Mouse (Mus musculus) CH12.LX (cell line): ENCODE data around the gene Fbxl15. TPM values are rescaled to one million over a fixed set of nuclear protein-coding genes. Genes with fewer than 3 reads are reported as not detected.
A peak's percentile ranks its signal among the peaks of the same experiment; 100 is the strongest.

Source experiments
- DNase-seq: peaks from one replicate; pipeline ENCODE4 v3.0.0-alpha.2; 2013; ENCODE audit errors: extremely low read depth
- H3K27ac ChIP-seq: 2 replicates; pipeline ENCODE4 v1.5.1; 2012; ENCODE audit warnings: low read depth, mild to moderate bottlenecking, control low read depth, moderate library complexity; ENCODE audit not compliant: insufficient read depth
- H3K27me3 ChIP-seq: replicated peaks from 2 replicates; pipeline ENCODE3; 2012; ENCODE audit warnings: inconsistent platforms
- H3K36me3 ChIP-seq, 2 experiments: replicated peaks in 1 of 2; 2 replicates each; pipeline versions ENCODE3 to v1.6.1; 2012; ENCODE audit warnings: inconsistent platforms in 1 of 2, low read length in 1 of 2, mild to moderate bottlenecking in 1 of 2, mixed read lengths in 1 of 2, moderate library complexity in 1 of 2; ENCODE audit not compliant: control insufficient read depth in 1 of 2, insufficient read depth in 1 of 2
- H3K4me1 ChIP-seq, 2 experiments: 2 replicates each; pipeline ENCODE4 v1.6.1; 2012; ENCODE audit warnings: inconsistent platforms in 1 of 2, moderate library complexity in 1 of 2; ENCODE audit not compliant: insufficient read depth in 2 of 2, control insufficient read depth in 1 of 2
- H3K4me2 ChIP-seq: 2 replicates; pipeline ENCODE4 v1.6.1; 2012; ENCODE audit warnings: low read depth, mild to moderate bottlenecking, control low read depth; ENCODE audit not compliant: poor library complexity, insufficient read depth, severe bottlenecking
- H3K4me3 ChIP-seq, 3 experiments: fragments of 150-350 bp in 1 of 3; sonication (generic) in 1 of 3; replicated peaks in 1 of 3; 2 replicates each; pipeline versions ENCODE3 to v1.5.1; 2011 to 2012; ENCODE audit warnings: low read depth in 2 of 3, low read length in 2 of 3, mild to moderate bottlenecking in 2 of 3, moderate library complexity in 2 of 3, control low read depth in 1 of 3, improper control_type of control experiment in 1 of 3, inconsistent platforms in 1 of 3, mixed read lengths in 1 of 3; ENCODE audit not compliant: poor library complexity in 1 of 3
- H3K79me2 ChIP-seq: replicated peaks from 2 replicates; pipeline ENCODE4 v1.6.1; 2012; ENCODE audit warnings: mild to moderate bottlenecking, moderate library complexity; ENCODE audit not compliant: control insufficient read depth, poor library complexity, insufficient read depth, severe bottlenecking; ENCODE audit errors: extremely low read depth
- H3K9ac ChIP-seq: 2 replicates; pipeline ENCODE4 v1.6.1; 2012; ENCODE audit warnings: low read depth, mild to moderate bottlenecking, control low read depth, moderate library complexity; ENCODE audit not compliant: insufficient read depth
- H3K9me3 ChIP-seq: replicated peaks from 2 replicates; pipeline ENCODE3; 2012; ENCODE audit warnings: low read length, inconsistent platforms, mixed read lengths
- CTCF ChIP-seq, 2 experiments: IDR thresholded peaks in 1 of 2; conservative IDR thresholded peaks in 1 of 2; 2 replicates each; pipeline ENCODE4 v1.5.1; 2011 to 2012; ENCODE audit warnings: low read depth in 2 of 2, low read length in 2 of 2, improper control_type of control experiment in 1 of 2, inconsistent platforms in 1 of 2, mild to moderate bottlenecking in 1 of 2, moderate library complexity in 1 of 2
- E2F4 ChIP-seq: IDR thresholded peaks from 2 replicates; pipeline ENCODE4 v1.6.1; 2011; ENCODE audit warnings: low read depth, low read length, improper control_type of control experiment; ENCODE audit not compliant: insufficient replicate concordance
- ELF1 ChIP-seq: IDR thresholded peaks from 2 replicates; pipeline ENCODE4 v1.6.1; 2014; ENCODE audit warnings: low read depth, mild to moderate bottlenecking, inconsistent platforms, low read length, improper control_type of control experiment
- EP300 ChIP-seq: IDR thresholded peaks from 2 replicates; pipeline ENCODE4 v1.6.1; 2011; ENCODE audit warnings: low read length, improper control_type of control experiment
- HCFC1 ChIP-seq: IDR thresholded peaks from 2 replicates; pipeline ENCODE4 v1.6.1; 2012; ENCODE audit warnings: low read depth, mild to moderate bottlenecking, inconsistent platforms, low read length, improper control_type of control experiment
- JUND ChIP-seq: conservative IDR thresholded peaks from 2 replicates; pipeline ENCODE4 v1.6.1; 2011; ENCODE audit warnings: low read depth, low read length, improper control_type of control experiment
- MAZ ChIP-seq: IDR thresholded peaks from 2 replicates; pipeline ENCODE4 v1.6.1; 2012; ENCODE audit warnings: low read depth, mild to moderate bottlenecking, inconsistent platforms, low read length, improper control_type of control experiment, moderate library complexity
- MEF2A ChIP-seq: IDR thresholded peaks from 2 replicates; pipeline ENCODE4 v1.6.1; 2014; ENCODE audit warnings: low read depth, mild to moderate bottlenecking, inconsistent platforms, low read length, improper control_type of control experiment, borderline replicate concordance
- MYC ChIP-seq: IDR thresholded peaks from 2 replicates; pipeline ENCODE4 v1.6.1; 2011; ENCODE audit warnings: low read depth, mild to moderate bottlenecking, improper control_type of control experiment, low read length
- NELFE ChIP-seq: IDR thresholded peaks from 2 replicates; pipeline ENCODE4 v1.6.1; 2011; ENCODE audit warnings: low read depth, low read length, improper control_type of control experiment
- NRF1 ChIP-seq: IDR thresholded peaks from 2 replicates; pipeline ENCODE4 v1.6.1; 2014; ENCODE audit warnings: low read depth, mild to moderate bottlenecking, inconsistent platforms, low read length, improper control_type of control experiment, moderate library complexity
- PAX5 ChIP-seq: IDR thresholded peaks from 2 replicates; pipeline ENCODE4 v1.6.1; 2012; ENCODE audit warnings: low read length, inconsistent platforms, mixed read lengths
- POLR2A ChIP-seq: IDR thresholded peaks from 2 replicates; pipeline ENCODE4 v1.6.1; 2011; ENCODE audit warnings: low read depth, mild to moderate bottlenecking, improper control_type of control experiment, low read length
- POLR2AphosphoS2 ChIP-seq: IDR thresholded peaks from 2 replicates; pipeline ENCODE4 v1.6.1; 2011; ENCODE audit warnings: low read depth, low read length, improper control_type of control experiment
- RAD21 ChIP-seq: IDR thresholded peaks from 2 replicates; pipeline ENCODE4 v1.6.1; 2011; ENCODE audit warnings: low read depth, mild to moderate bottlenecking, low read length, improper control_type of control experiment, moderate library complexity
- RCOR1 ChIP-seq: conservative IDR thresholded peaks from 2 replicates; pipeline ENCODE4 v1.6.1; 2012; ENCODE audit warnings: low read depth, mild to moderate bottlenecking, inconsistent platforms, low read length, improper control_type of control experiment
- SIN3A ChIP-seq: IDR thresholded peaks from 2 replicates; pipeline ENCODE4 v1.6.1; 2012; ENCODE audit warnings: low read length, improper control_type of control experiment, inconsistent platforms
- TCF12 ChIP-seq: IDR thresholded peaks from 2 replicates; pipeline ENCODE4 v1.6.1; 2014; ENCODE audit warnings: low read depth, mild to moderate bottlenecking, inconsistent platforms, low read length, improper control_type of control experiment
- UBTF ChIP-seq: IDR thresholded peaks from 2 replicates; pipeline ENCODE4 v1.6.1; 2012; ENCODE audit warnings: low read depth, mild to moderate bottlenecking, inconsistent platforms, low read length, improper control_type of control experiment, moderate library complexity
- USF1 ChIP-seq: IDR thresholded peaks from 2 replicates; pipeline ENCODE4 v1.6.1; 2014; ENCODE audit warnings: low read depth, mild to moderate bottlenecking, inconsistent platforms, low read length, improper control_type of control experiment
- USF2 ChIP-seq: conservative IDR thresholded peaks from 2 replicates; pipeline ENCODE4 v1.6.1; 2011; ENCODE audit warnings: low read depth, low read length, improper control_type of control experiment
- ZC3H11A ChIP-seq: IDR thresholded peaks from 2 replicates; pipeline ENCODE4 v1.6.1; 2012; ENCODE audit warnings: low read depth, mild to moderate bottlenecking, inconsistent platforms, low read length, improper control_type of control experiment
- ZNF384 ChIP-seq: IDR thresholded peaks from 2 replicates; pipeline ENCODE4 v1.6.1; 2012; ENCODE audit warnings: low read depth, low read length, improper control_type of control experiment, inconsistent platforms
- dilution Hi-C: fragments of 300-500 bp; cut with MboI; formaldehyde crosslinking; loops from 2 replicates; pipeline ENCODE4 v1.14.3; 2020; ENCODE audit warnings: low sequenced_read_pairs; ENCODE audit not compliant: extremely low pct_unique_long_range_greater_than_20kb, extremely low pct_ligation_motif_present
- in situ Hi-C: fragments of 300-500 bp; cut with MboI; formaldehyde crosslinking; loops from 3 replicates; pipeline ENCODE4 v1.14.3; 2019; ENCODE audit warnings: low sequenced_read_pairs, low pct_ligation_motif_present, low pct_unique_long_range_greater_than_20kb, mixed read lengths
- polyA plus RNA-seq: library from polyadenylated mRNA; unstranded; fragments of >175 nt; gene quantifications from 2 replicates; pipeline ENCODE4 v1.2.1, GENCODE M21; 2012; ENCODE audit warnings: low read depth; ENCODE audit not compliant: insufficient read length
- total RNA-seq, 2 experiments: library from RNA; depleted of rRNA; stranded (reverse); fragments of 300-350 nt in 1 of 2; fragments of >200 nt in 1 of 2; gene quantifications; 2 replicates each; pipeline ENCODE4 v1.2.3; 2012 to 2014

The Fbxl15 gene
- total and polyA plus RNA-seq, 3 experiments = 7.6 to 9.9 (median 9.4) TPM

DNA sequence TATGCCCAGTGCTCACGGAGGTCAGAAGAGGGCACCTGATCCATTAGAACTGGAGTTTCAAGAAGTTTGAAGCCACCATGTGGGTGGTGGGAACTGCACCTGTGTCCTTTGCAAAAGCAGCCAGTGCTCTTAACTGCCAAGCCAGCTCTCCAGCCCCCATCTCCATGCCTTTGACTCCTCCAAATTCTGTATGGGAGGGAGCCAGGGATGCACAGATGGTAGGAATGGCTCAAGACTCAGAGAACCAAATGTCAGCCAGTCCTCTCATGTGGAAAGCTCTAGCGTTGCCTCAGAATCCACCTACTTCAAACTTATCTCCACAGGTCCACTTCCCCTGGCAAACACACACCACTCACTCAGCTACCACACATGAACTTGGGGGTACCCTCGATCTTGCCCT lies 5.9 kb downstream of the Fbxl15 start:
- TF ChIP-seq POLR2A = no peak
- TF ChIP-seq EP300 = no peak
- TF ChIP-seq TCF12 = no peak
- no peak for TF ChIP-seq UBTF
- no peak for TF ChIP-seq MYC
- no peak for TF ChIP-seq HCFC1
- TF ChIP-seq SIN3A = no peak
- TF ChIP-seq CTCF (conservative IDR thresholded peaks at IDR 0.05 in 1 of 2, IDR thresholded peaks at IDR 0.05 in 1 of 2; ENCODE audit: low read depth in 2 of 2, low read length in 2 of 2) = no peak
- no peak for TF ChIP-seq ELF1
- TF ChIP-seq, all 38 proteins: peak for 0
- H3K36me3 ChIP-seq = peaks cover 22 to 51% of the 10 kb centered on the region in 2 experiments
- 0 out of 2 replicates have a peak, but pooled peaks cover 2% of the 10 kb centered on the region for H3K79me2 ChIP-seq
- dilution Hi-C loops = no loop called here
- in situ Hi-C loops = no loop called here
- no peak overlapping the region for H3K9ac ChIP-seq
- no peaks in the 10 kb centered on the region for H3K27me3 ChIP-seq
- H3K4me1 ChIP-seq = peaks cover 13 to 52% of the 10 kb centered on the region in 2 experiments
- no peak for DNase-seq
- H3K27ac ChIP-seq = no peak overlapping the region
- no peak overlapping the region for H3K4me3 ChIP-seq
- no peaks in the 10 kb centered on the region for H3K9me3 ChIP-seq
- H3K4me2 ChIP-seq = no peak overlapping the region

DNA sequence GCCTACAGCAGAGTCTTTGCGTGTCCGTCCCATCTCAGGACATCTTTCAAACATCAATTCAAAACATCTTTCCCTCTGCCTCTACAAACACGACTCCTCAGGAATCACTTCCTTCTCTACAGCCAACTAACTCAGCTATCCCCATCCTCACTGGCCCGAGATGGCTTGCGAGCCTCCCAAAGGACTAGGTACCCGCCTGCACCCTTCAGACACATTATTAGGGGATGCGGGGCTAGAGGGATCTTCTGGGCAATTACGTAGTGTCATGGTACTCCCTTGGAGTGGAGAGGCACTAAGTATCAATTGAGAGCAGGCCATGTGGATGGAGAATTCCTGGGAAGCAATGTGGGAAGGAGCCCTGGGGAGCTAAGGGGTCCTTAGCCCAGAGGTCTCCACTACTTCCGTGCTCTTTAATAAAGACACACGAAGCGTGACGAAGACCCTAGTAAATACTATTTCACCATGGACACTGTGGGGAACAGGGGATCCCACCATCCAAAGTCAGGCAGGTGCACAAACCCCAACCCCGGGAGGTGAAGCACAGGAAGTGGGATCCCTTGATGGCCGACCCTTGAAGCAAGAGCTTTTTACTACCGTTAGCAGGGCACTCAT lies 9.8 kb downstream of the Fbxl15 start:
- Histone ChIP-seq H3K27ac (no peak overlapping the region), H3K9ac (peak overlapping the region; percentile 64), H3K36me3 (peaks cover 0 to 17% of the 10 kb centered on the region in 2 experiments), H3K9me3 (no peaks in the 10 kb centered on the region), H3K4me3 (peak overlapping the region; percentile 71 to 84 (median 81)), H3K4me2 (peak overlapping the region; percentile 97), H3K4me1 (peaks cover 12 to 49% of the 10 kb centered on the region in 2 experiments), H3K27me3 (no peaks in the 10 kb centered on the region), H3K79me2 (0 out of 2 replicates have a peak, but pooled peaks cover 2% of the 10 kb centered on the region)
- no peak for DNase-seq
- in situ Hi-C loops (no loop called here), dilution Hi-C loops (no loop called here)
- TF ChIP-seq JUND (no peak), PAX5 (no peak), RAD21 (no peak)

DNA sequence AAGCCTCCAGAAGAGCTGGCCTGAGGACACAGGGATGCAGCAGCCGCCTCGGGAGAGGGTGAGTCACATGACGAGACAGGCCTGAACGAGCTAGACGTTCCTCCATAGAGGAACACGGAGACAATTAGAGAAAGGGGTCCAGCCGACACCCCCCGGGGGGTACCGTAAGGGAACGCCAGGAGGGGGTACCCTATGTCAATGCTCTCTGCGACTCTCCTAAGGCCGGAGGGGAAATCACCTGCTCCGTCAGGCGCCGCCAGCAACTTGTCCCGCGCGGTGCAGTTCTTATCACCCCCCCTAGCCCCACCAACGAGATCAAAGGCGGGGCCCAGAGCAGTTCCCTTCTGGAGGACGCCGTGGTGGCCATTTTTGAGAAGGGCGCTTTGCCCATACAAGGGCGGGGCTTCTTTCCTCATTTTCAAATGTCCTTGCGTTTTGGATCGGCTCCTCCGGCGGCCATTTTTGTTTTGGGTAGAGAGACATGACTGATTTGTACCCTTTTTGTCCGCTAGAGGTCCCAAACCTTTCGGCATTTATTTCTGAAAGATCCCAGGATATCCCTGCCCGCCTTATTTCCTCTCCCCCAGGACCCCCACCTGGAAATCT lies 10.4 kb downstream of the Fbxl15 start, which contains the start of gene Cuedc2:
Gene Cuedc2, minus strand, starts transcription at position 372 of the 606 bp plus-strand sequence.
- Histone ChIP-seq H3K27me3 (no peaks in the 10 kb centered on the region), H3K9ac (peak within 1 kb of the TSS; percentile 79), H3K9me3 (no peaks in the 10 kb centered on the region), H3K4me1 (peaks cover 12 to 49% of the 10 kb centered on the region in 2 experiments), H3K27ac (peak within 1 kb of the TSS; percentile 68), H3K36me3 (peaks cover 0 to 15% of the 10 kb centered on the region in 2 experiments), H3K4me3 (peak within 1 kb of the TSS; percentile 71 to 84 (median 81)), H3K4me2 (peak within 1 kb of the TSS; percentile 97), H3K79me2 (0 out of 2 replicates have a peak, but pooled peaks cover 2% of the 10 kb centered on the region)
- dilution Hi-C loops = no loop called here
- in situ Hi-C loops = no loop called here
- DNase-seq = peak; percentile 97
- TF ChIP-seq MYC = peak; percentile 83
- TF ChIP-seq ZC3H11A = no peak
- no peak; the same call in 1 of the 2 replicates for TF ChIP-seq MEF2A
- peak; percentile 84 for TF ChIP-seq ELF1
- peak; percentile 81 for TF ChIP-seq NRF1
- TF ChIP-seq NELFE = no peak
- 0 out of 2 replicates have a peak, but pooled peaks have one; percentile 12 for TF ChIP-seq ZNF384
- TF ChIP-seq MAZ = 0 out of 2 replicates have a peak, but pooled peaks have one; percentile 85
- TF ChIP-seq E2F4 = peak; percentile 38; the same call in 1 of the 2 replicates
- TF ChIP-seq RCOR1 = peak; percentile 54; the same call in 1 of the 2 replicates
- TF ChIP-seq SIN3A = peak; percentile 92
- 0 out of 2 replicates have a peak, but pooled peaks have one; percentile 19 for TF ChIP-seq TCF12
- peak; percentile 49 for TF ChIP-seq USF1
- peak; percentile 33; the same call in 1 of the 2 replicates for TF ChIP-seq USF2
- peak; percentile 34 for TF ChIP-seq RAD21
- TF ChIP-seq POLR2AphosphoS2 = no peak
